Mouse (Mus musculus) kidney, adult 2 months (tissue): ENCODE measurements around the gene Ptprd. TPM values are rescaled to one million over a fixed set of nuclear protein-coding genes. Genes with fewer than 3 reads are reported as not detected.

Experiments
- DNase-seq: peaks from one replicate; pipeline ENCODE4 v3.0.0; 2021
- H3K27ac ChIP-seq: fragments of 200-500 bp; 2 replicates; pipeline ENCODE4 v1.5.1; 2012; ENCODE audit warnings: low read depth, low read length, control low read depth, inconsistent platforms; ENCODE audit not compliant: insufficient read depth
- H3K27me3 ChIP-seq: fragments of 200-500 bp; replicated peaks from 2 replicates; pipeline ENCODE4 v1.6.1; 2012; ENCODE audit warnings: mild to moderate bottlenecking, moderate library complexity, low read length, inconsistent platforms; ENCODE audit not compliant: control insufficient read depth, insufficient read depth
- H3K36me3 ChIP-seq: fragments of 200-500 bp; 2 replicates; pipeline ENCODE4 v1.6.1; 2012; ENCODE audit warnings: mild to moderate bottlenecking, moderate library complexity, low read length, inconsistent platforms; ENCODE audit not compliant: control insufficient read depth, insufficient read depth
- H3K4me1 ChIP-seq: fragments of 200-500 bp; 2 replicates; pipeline ENCODE4 v1.6.1; 2011; ENCODE audit warnings: low read length; ENCODE audit not compliant: control insufficient read depth, insufficient read depth
- H3K4me3 ChIP-seq: fragments of 200-500 bp; 2 replicates; pipeline ENCODE4 v1.5.1; 2011; ENCODE audit warnings: mild to moderate bottlenecking, low read depth, low read length, control low read depth; ENCODE audit not compliant: insufficient read depth
- CTCF ChIP-seq: fragments of 200-500 bp; conservative IDR thresholded peaks from 2 replicates; pipeline ENCODE4 v1.5.1; 2011; ENCODE audit warnings: low read depth, mild to moderate bottlenecking, control low read depth, low read length, moderate library complexity, mixed read lengths; ENCODE audit not compliant: insufficient read depth, insufficient read length
- POLR2A ChIP-seq: fragments of 200-500 bp; IDR thresholded peaks from one replicate; pipeline ENCODE4 v1.6.1; 2011; ENCODE audit warnings: low read depth, low read length, control low read depth
- WGBS: fragments of 180-500 bp; shearing (Covaris S2); methylation state at CpG from one replicate; pipeline ENCODE4 v1.1.7; 2018; 5-methylcytosine and 5-hydroxymethylcytosine counted together
- polyA plus RNA-seq: library from polyadenylated mRNA; depleted of rRNA; stranded (reverse); fragments of >200 nt; gene quantifications from 2 replicates; pipeline ENCODE4 v1.2.3, GENCODE M21; 2012

Gene Ptprd
- polyA plus RNA-seq, 1 experiment, result 30.0 TPM

- H3K4me3 ChIP-seq, result no peak overlapping the region
- TF ChIP-seq CTCF (no peak), POLR2A (no peak)
- no peak for DNase-seq
- no peaks in the 10 kb centered on the region for H3K27me3 ChIP-seq
- WGBS, result 44% methylated on average over 4 of the region's 4 CpGs
- no peaks in the 10 kb centered on the region for H3K36me3 ChIP-seq
- H3K27ac ChIP-seq, result no peak overlapping the region
- H3K4me1 ChIP-seq, result no peaks in the 10 kb centered on the region
Observed at GRCm38 (mm10) chr4:76021670-76022069, 2190.1 kb downstream of the Ptprd start.

- 87% methylated on average over 3 of the region's 3 CpGs for WGBS
Observed at GRCm38 (mm10) chr4:76015026-76015425, 2196.7 kb downstream of the Ptprd start.

GRCm38 (mm10) chr4:76014151-76014840 is 2197.5 kb downstream of the Ptprd start:
- no peak for DNase-seq
- H3K27me3 ChIP-seq, result no peaks in the 10 kb centered on the region
- TF ChIP-seq CTCF, result no peak
- TF ChIP-seq POLR2A, result no peak
- no peak overlapping the region for H3K27ac ChIP-seq
- WGBS, result 76% methylated on average over 3 of the region's 3 CpGs
- H3K36me3 ChIP-seq, result no peaks in the 10 kb centered on the region; the same call in 1 of the 2 replicates
- no peak overlapping the region for H3K4me3 ChIP-seq
- H3K4me1 ChIP-seq, result no peaks in the 10 kb centered on the region

More at GRCm38 (mm10) chr4:76015026-76015425, 2196.7 kb downstream of the Ptprd start:
- H3K4me1 ChIP-seq, result no peaks in the 10 kb centered on the region
- no peak for DNase-seq
- no peak for TF ChIP-seq CTCF
- TF ChIP-seq POLR2A, result no peak
- no peak overlapping the region for H3K27ac ChIP-seq
- no peaks in the 10 kb centered on the region; the same call in 1 of the 2 replicates for H3K36me3 ChIP-seq
- no peaks in the 10 kb centered on the region for H3K27me3 ChIP-seq
- no peak overlapping the region for H3K4me3 ChIP-seq

DNA sequence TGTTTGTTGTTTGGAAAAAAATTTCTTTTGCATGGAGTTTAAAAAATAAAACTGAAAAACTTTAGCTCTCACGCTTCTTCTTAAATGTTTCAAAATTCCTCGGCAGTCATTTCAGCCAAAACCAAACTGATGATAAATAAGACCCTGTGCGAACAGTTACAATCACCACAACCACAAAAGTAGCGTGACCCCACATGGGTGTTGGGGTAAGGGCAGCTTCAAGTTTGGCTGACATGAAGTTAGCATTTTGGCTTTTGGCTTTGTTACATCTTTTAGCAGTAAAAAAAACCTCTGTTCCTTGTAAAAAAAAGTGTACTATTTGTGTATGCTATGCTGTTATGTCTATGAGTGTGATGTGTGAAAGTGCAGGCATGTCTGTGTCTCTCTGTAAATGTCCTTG is 2203.2 kb downstream of the Ptprd start:
- TF ChIP-seq POLR2A (no peak), CTCF (no peak)
- DNase-seq, result no peak
- no peak overlapping the region for H3K4me3 ChIP-seq
- 92% methylated on average over 4 of the region's 4 CpGs for WGBS
- no peaks in the 10 kb centered on the region for H3K27me3 ChIP-seq
- H3K27ac ChIP-seq, result no peak overlapping the region
- H3K4me1 ChIP-seq, result no peaks in the 10 kb centered on the region
- no peaks in the 10 kb centered on the region; the same call in 1 of the 2 replicates for H3K36me3 ChIP-seq

DNA sequence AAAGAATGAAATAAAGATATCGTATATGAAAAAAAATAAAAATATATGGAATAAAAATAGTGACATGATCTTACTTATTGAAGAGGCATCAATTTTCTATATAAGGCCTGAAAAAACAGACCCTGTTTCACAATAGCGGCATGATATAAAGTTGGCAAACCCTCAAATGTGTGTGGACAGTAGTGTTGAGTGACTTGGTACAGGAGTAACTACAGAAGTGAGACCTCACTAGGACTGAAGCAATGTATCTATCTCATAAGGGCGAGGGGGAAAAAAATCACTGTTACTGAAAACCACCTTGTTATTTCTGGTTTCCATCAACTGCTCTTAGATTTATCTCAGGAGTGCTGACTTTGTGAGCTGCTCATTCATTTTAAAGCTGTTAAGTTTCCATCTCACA is 2204.5 kb downstream of the Ptprd start:
- 94% methylated on average over 3 of the region's 3 CpGs for WGBS
- Histone ChIP-seq H3K36me3 (no peaks in the 10 kb centered on the region), H3K27ac (no peak overlapping the region), H3K4me1 (no peaks in the 10 kb centered on the region), H3K4me3 (no peak overlapping the region), H3K27me3 (no peaks in the 10 kb centered on the region)
- no peak for DNase-seq
- no peak for TF ChIP-seq CTCF
- no peak for TF ChIP-seq POLR2A

- Histone ChIP-seq H3K4me3 (no peak overlapping the region), H3K36me3 (no peaks in the 10 kb centered on the region), H3K27ac (no peak overlapping the region), H3K27me3 (no peaks in the 10 kb centered on the region), H3K4me1 (no peaks in the 10 kb centered on the region)
- WGBS, result 64% methylated on average over 3 of the region's 3 CpGs
- no peak for DNase-seq
- TF ChIP-seq CTCF, result no peak
- TF ChIP-seq POLR2A, result no peak
Observed at GRCm38 (mm10) chr4:76006717-76007116, 2205.0 kb downstream of the Ptprd start.

GRCm38 (mm10) chr4:76004161-76004560 is 2207.6 kb downstream of the Ptprd start:
- Histone ChIP-seq H3K27ac (no peak overlapping the region), H3K36me3 (no peaks in the 10 kb centered on the region), H3K27me3 (no peaks in the 10 kb centered on the region), H3K4me3 (no peak overlapping the region), H3K4me1 (no peaks in the 10 kb centered on the region)
- DNase-seq, result no peak
- TF ChIP-seq CTCF, result no peak
- no peak for TF ChIP-seq POLR2A
- WGBS, result 75% methylated on average over 2 of the region's 2 CpGs
